Mouse (Mus musculus): Measurements from ENCODE around the gene Edrf1. TPM values are rescaled to one million over a fixed set of nuclear protein-coding genes. Genes with fewer than 3 reads are reported as not detected.

Gene Edrf1
- total and polyA plus RNA-seq, 3 experiments: 5.4 to 11.9 (median 10.9) TPM

- DNase-seq: no peak
- Histone ChIP-seq H3K4me3 (no peak overlapping the region), H3K9ac (ENCODE audit: low read depth, low read length) (no peak overlapping the region), H3K27me3 (ENCODE audit: control insufficient read depth, insufficient read depth, low read length) (no peaks in the 10 kb centered on the region), H3K4me1 (ENCODE audit: control insufficient read depth, insufficient read depth, low read length) (no peaks in the 10 kb centered on the region), H3K36me3 (ENCODE audit: control insufficient read depth, insufficient read depth, low read length) (no peaks in the 10 kb centered on the region; the same call in 1 of the 2 replicates), H3K27ac (no peak overlapping the region), H3K79me2 (replicated peaks; ENCODE audit: control insufficient read depth, insufficient read depth, low read length) (no peaks in the 10 kb centered on the region)
- intact Hi-C loops (cut with DNase I): no loop called here
- no peak for TF ChIP-seq EP300 (IDR thresholded peaks at IDR 0.05; ENCODE audit: insufficient read depth, low read depth, low read length)
- TF ChIP-seq POLR2A (IDR thresholded peaks at IDR 0.05; ENCODE audit: insufficient read depth, low read depth, low read length): no peak
- no peak for TF ChIP-seq CTCF (IDR thresholded peaks at IDR 0.05)
- WGBS: 94% methylated on average over 1 of the region's 1 CpGs
Measured at GRCm38 (mm10) chr7:133662467-133662866, 25.1 kb downstream of the Edrf1 start.

- H3K9ac ChIP-seq (ENCODE audit: low read depth, low read length): no peak overlapping the region
- no peaks in the 10 kb centered on the region for H3K4me1 ChIP-seq (ENCODE audit: control insufficient read depth, insufficient read depth, low read length)
- 92% methylated on average over 1 of the region's 1 CpGs for WGBS
- H3K27ac ChIP-seq: no peak overlapping the region
- H3K36me3 ChIP-seq (ENCODE audit: control insufficient read depth, insufficient read depth, low read length): no peaks in the 10 kb centered on the region; the same call in 1 of the 2 replicates
- H3K4me3 ChIP-seq: no peak overlapping the region
- H3K79me2 ChIP-seq (replicated peaks; ENCODE audit: control insufficient read depth, insufficient read depth, low read length): no peaks in the 10 kb centered on the region
- TF ChIP-seq EP300 (IDR thresholded peaks at IDR 0.05; ENCODE audit: insufficient read depth, low read depth, low read length): no peak
- TF ChIP-seq POLR2A (IDR thresholded peaks at IDR 0.05; ENCODE audit: insufficient read depth, low read depth, low read length): no peak
- TF ChIP-seq CTCF (IDR thresholded peaks at IDR 0.05): peak; percentile 34
- intact Hi-C loops (cut with DNase I): loop anchor here (2.0 to 5.0 kb wide), 2 partner anchors 53 to 114 kb away; partner anchors contain the start of gene Dhx32
- no peaks in the 10 kb centered on the region for H3K27me3 ChIP-seq (ENCODE audit: control insufficient read depth, insufficient read depth, low read length)
- DNase-seq: no peak
Measured at GRCm38 (mm10) chr7:133669071-133669470, 31.7 kb downstream of the Edrf1 start.

GRCm38 (mm10) chr7:133669946-133670345 is 32.6 kb downstream of the Edrf1 start:
- WGBS: 92% methylated on average over 9 of the region's 9 CpGs
- no peaks in the 10 kb centered on the region; the same call in 1 of the 2 replicates for H3K36me3 ChIP-seq (ENCODE audit: control insufficient read depth, insufficient read depth, low read length)

GRCm38 (mm10) chr7:133670846-133671245 is 33.5 kb downstream of the Edrf1 start:
- Histone ChIP-seq H3K4me1 (ENCODE audit: control insufficient read depth, insufficient read depth, low read length) (no peaks in the 10 kb centered on the region), H3K36me3 (ENCODE audit: control insufficient read depth, insufficient read depth, low read length) (no peaks in the 10 kb centered on the region; the same call in 1 of the 2 replicates), H3K27me3 (ENCODE audit: control insufficient read depth, insufficient read depth, low read length) (no peaks in the 10 kb centered on the region), H3K79me2 (replicated peaks; ENCODE audit: control insufficient read depth, insufficient read depth, low read length) (no peaks in the 10 kb centered on the region), H3K9ac (ENCODE audit: low read depth, low read length) (no peak overlapping the region), H3K27ac (no peak overlapping the region), H3K4me3 (no peak overlapping the region)
- intact Hi-C loops (cut with DNase I): no loop called here
- no peak for TF ChIP-seq POLR2A (IDR thresholded peaks at IDR 0.05; ENCODE audit: insufficient read depth, low read depth, low read length)
- no peak for TF ChIP-seq CTCF (IDR thresholded peaks at IDR 0.05)
- TF ChIP-seq EP300 (IDR thresholded peaks at IDR 0.05; ENCODE audit: insufficient read depth, low read depth, low read length): no peak
- WGBS: 91% methylated on average over 3 of the region's 3 CpGs
- DNase-seq: no peak

More at GRCm38 (mm10) chr7:133669946-133670345, 32.6 kb downstream of the Edrf1 start:
- H3K79me2 ChIP-seq (replicated peaks; ENCODE audit: control insufficient read depth, insufficient read depth, low read length): no peaks in the 10 kb centered on the region
- TF ChIP-seq CTCF (IDR thresholded peaks at IDR 0.05) (no peak), EP300 (IDR thresholded peaks at IDR 0.05; ENCODE audit: insufficient read depth, low read depth, low read length) (no peak), POLR2A (IDR thresholded peaks at IDR 0.05; ENCODE audit: insufficient read depth, low read depth, low read length) (no peak)
- intact Hi-C loops (cut with DNase I): loop anchor here (2.0 to 5.0 kb wide), 2 partner anchors 52 to 113 kb away; partner anchors contain the start of gene Dhx32
- no peak for DNase-seq
- no peak overlapping the region for H3K4me3 ChIP-seq
- no peak overlapping the region for H3K27ac ChIP-seq
- H3K27me3 ChIP-seq (ENCODE audit: control insufficient read depth, insufficient read depth, low read length): no peaks in the 10 kb centered on the region
- H3K9ac ChIP-seq (ENCODE audit: low read depth, low read length): no peak overlapping the region
- no peaks in the 10 kb centered on the region for H3K4me1 ChIP-seq (ENCODE audit: control insufficient read depth, insufficient read depth, low read length)

GRCm38 (mm10) chr7:133676002-133676401 is 38.7 kb downstream of the Edrf1 start:
- no peak overlapping the region for H3K4me3 ChIP-seq
- no peak for TF ChIP-seq EP300 (IDR thresholded peaks at IDR 0.05; ENCODE audit: insufficient read depth, low read depth, low read length)
- peak; percentile 31 for TF ChIP-seq CTCF (IDR thresholded peaks at IDR 0.05)
- H3K27me3 ChIP-seq (ENCODE audit: control insufficient read depth, insufficient read depth, low read length): no peaks in the 10 kb centered on the region
- WGBS: 68% methylated on average over 9 of the region's 9 CpGs
- H3K9ac ChIP-seq (ENCODE audit: low read depth, low read length): no peak overlapping the region
- peaks cover 1% of the 10 kb centered on the region; the same call in 1 of the 2 replicates for H3K4me1 ChIP-seq (ENCODE audit: control insufficient read depth, insufficient read depth, low read length)
- no peaks in the 10 kb centered on the region for H3K79me2 ChIP-seq (replicated peaks; ENCODE audit: control insufficient read depth, insufficient read depth, low read length)
- no peak for DNase-seq
- intact Hi-C loops (cut with DNase I): no loop called here
- no peaks in the 10 kb centered on the region for H3K36me3 ChIP-seq (ENCODE audit: control insufficient read depth, insufficient read depth, low read length)
- no peak overlapping the region for H3K27ac ChIP-seq

GRCm38 (mm10) chr7:133678716-133679115 is 41.4 kb downstream of the Edrf1 start:
- Histone ChIP-seq H3K4me1 (ENCODE audit: control insufficient read depth, insufficient read depth, low read length) (peaks cover 1% of the 10 kb centered on the region; the same call in 1 of the 2 replicates), H3K36me3 (ENCODE audit: control insufficient read depth, insufficient read depth, low read length) (no peaks in the 10 kb centered on the region), H3K9ac (ENCODE audit: low read depth, low read length) (no peak overlapping the region), H3K79me2 (replicated peaks; ENCODE audit: control insufficient read depth, insufficient read depth, low read length) (no peaks in the 10 kb centered on the region), H3K4me3 (no peak overlapping the region), H3K27ac (no peak overlapping the region), H3K27me3 (ENCODE audit: control insufficient read depth, insufficient read depth, low read length) (no peaks in the 10 kb centered on the region)
- WGBS: 90% methylated on average over 8 of the region's 8 CpGs
- no peak for TF ChIP-seq CTCF (IDR thresholded peaks at IDR 0.05)
- no peak for TF ChIP-seq EP300 (IDR thresholded peaks at IDR 0.05; ENCODE audit: insufficient read depth, low read depth, low read length)
- TF ChIP-seq POLR2A (IDR thresholded peaks at IDR 0.05; ENCODE audit: insufficient read depth, low read depth, low read length): no peak
- intact Hi-C loops (cut with DNase I): no loop called here
- DNase-seq: no peak
